Comparison of ENCODE assay signal across 18 mouse cellular contexts in the genomic region with DNA sequence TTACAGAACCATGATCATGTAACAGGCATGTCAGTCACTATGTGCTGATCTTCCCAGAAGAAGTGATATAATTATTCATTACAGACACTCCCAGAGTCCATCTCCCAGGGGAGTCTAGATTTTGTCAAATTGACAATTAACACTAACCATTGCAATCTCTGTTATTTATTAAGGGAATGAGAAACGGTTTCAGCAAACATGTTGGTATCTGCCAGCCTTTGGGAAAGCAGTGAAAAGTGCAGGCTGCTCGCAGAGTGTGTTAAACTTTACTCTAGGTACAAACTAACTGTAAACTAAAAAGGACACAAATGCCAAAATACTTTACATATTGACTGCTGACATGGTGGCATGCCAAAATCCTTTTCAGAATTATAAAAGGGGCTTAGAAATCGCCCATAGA.
"Had no signal": no experiment of that assay in that cellular context is flagged by ENCODE, and none has a peak within 500 bp of the region (broad histone marks: within the 10 kb centered on the region; RNA-seq: fewer than 3 reads in every experiment).

No protein-coding gene starts in this region.

- ATAC-seq: midbrain, embryonic 16.5 days had no signal

- DNase-seq: lung, embryonic 14.5 days; lung, postnatal 10 days; lung, postnatal 4 days; midbrain, embryonic 14.5 days; retina, postnatal 1 day; right cerebral cortex, adult 18-20 months; right cerebral cortex, postnatal 25 days; right cerebral cortex, postnatal 4 days; spleen, adult 18-20 months; thymus, adult 18-20 months; thymus, postnatal 14 days; thymus, postnatal 36 days had no signal

- H3K4me3 ChIP-seq: midbrain, embryonic 10.5 days; midbrain, embryonic 12.5 days; myocyte; neural tube, embryonic 13.5 days; neural tube, embryonic 15.5 days had no signal

- H3K27ac ChIP-seq: midbrain, embryonic 10.5 days; midbrain, embryonic 12.5 days; neural tube, embryonic 13.5 days; neural tube, embryonic 15.5 days had no signal

- H3K9me3 ChIP-seq: midbrain, embryonic 10.5 days; midbrain, embryonic 12.5 days; neural tube, embryonic 13.5 days; neural tube, embryonic 15.5 days had no signal

- H3K36me3 ChIP-seq: midbrain, embryonic 10.5 days; midbrain, embryonic 12.5 days; neural tube, embryonic 13.5 days; neural tube, embryonic 15.5 days had no signal

- H3K9ac ChIP-seq: lung, embryonic 14.5 days; midbrain, embryonic 12.5 days; neural tube, embryonic 13.5 days; neural tube, embryonic 15.5 days had no signal

- H3K4me2 ChIP-seq: lung, embryonic 14.5 days; midbrain, embryonic 12.5 days; neural tube, embryonic 13.5 days; neural tube, embryonic 15.5 days had no signal

- H3K4me1 ChIP-seq: midbrain, embryonic 10.5 days; midbrain, embryonic 12.5 days; neural tube, embryonic 13.5 days; neural tube, embryonic 15.5 days had no signal

- H3K27me3 ChIP-seq: midbrain, embryonic 12.5 days; neural tube, embryonic 13.5 days; neural tube, embryonic 15.5 days had no signal
